ENCODE assay signal across 8 mouse cellular contexts in genomic region chr6:118791921-118792368, GRCm38 (mm10).
A peak's percentile ranks its signal among the peaks of the same experiment; 100 is the strongest.
DNase-seq lines count a peak whose midpoint lies in the region; ATAC-seq lines count a peak whose summit lies in the region.

No protein-coding gene starts in this region.

- H3K9ac ChIP-seq in hindbrain, embryonic 15.5 days, result no peak overlapping the region
- H3K9ac ChIP-seq in limb, embryonic 15.5 days, result no peak overlapping the region

- no peaks in the 10 kb centered on the region for H3K27me3 ChIP-seq in hindbrain, embryonic 15.5 days
- H3K27me3 ChIP-seq in limb, embryonic 15.5 days, result no peaks in the 10 kb centered on the region

- H3K4me3 ChIP-seq in hindbrain, embryonic 15.5 days, result no peak overlapping the region
- H3K4me3 ChIP-seq in limb, embryonic 15.5 days, result no peak overlapping the region

- WGBS in hindbrain, embryonic 15.5 days, result 37% methylated on average over 5 of the region's 5 CpGs
- WGBS in limb, embryonic 15.5 days, result 13% methylated on average over 5 of the region's 5 CpGs

- peak; percentile 63 for DNase-seq in urinary bladder, postnatal 14 days (ENCODE audit: low spot score)
- DNase-seq in urinary bladder, postnatal 10 days (ENCODE audit: low spot score), result no peak
- peak; percentile 44 to 55 for DNase-seq in right cerebral cortex, adult 2 months (ENCODE audit: low spot score in 2 of 2)
- no peak for DNase-seq in thymus, postnatal 4 days

- no peaks in the 10 kb centered on the region for H3K9me3 ChIP-seq in hindbrain, embryonic 15.5 days
- H3K9me3 ChIP-seq in limb, embryonic 15.5 days, result no peaks in the 10 kb centered on the region

- 0 out of 2 replicates have a peak overlapping the region, but pooled peaks have one; percentile 5 for H3K4me2 ChIP-seq in hindbrain, embryonic 15.5 days
- peak overlapping the region; percentile 30 for H3K4me2 ChIP-seq in limb, embryonic 15.5 days

- H3K4me1 ChIP-seq in hindbrain, embryonic 15.5 days (replicated peaks), result peaks cover 30% of the 10 kb centered on the region
- peaks cover 21% of the 10 kb centered on the region for H3K4me1 ChIP-seq in limb, embryonic 15.5 days

- H3K36me3 ChIP-seq in hindbrain, embryonic 15.5 days, result no peaks in the 10 kb centered on the region
- no peaks in the 10 kb centered on the region for H3K36me3 ChIP-seq in limb, embryonic 15.5 days

- ATAC-seq in frontal cortex, adult (ENCODE audit: low TSS enrichment), result peak; percentile 62
- peak; percentile 78 for ATAC-seq in hindbrain, embryonic 15.5 days (ENCODE audit: low FRiP score, low read depth)
- peak; percentile 41; the same call in 1 of the 2 replicates for ATAC-seq in limb, embryonic 15.5 days (ENCODE audit: insufficient number of reproducible peaks, low FRiP score, low TSS enrichment, low read depth)
- ATAC-seq in megakaryocyte-erythroid progenitor cell, adult 5-6 weeks (replicated peaks; ENCODE audit: low FRiP score, low TSS enrichment, poor library complexity, severe bottlenecking), result no peak

- H3K27ac ChIP-seq in hindbrain, embryonic 15.5 days (replicated peaks), result peak overlapping the region; percentile 65
- H3K27ac ChIP-seq in limb, embryonic 15.5 days, result peak overlapping the region; percentile 59

Comparison
In these comparisons a context has a peak if more than half of its experiments do, and no peak if none do; other contexts are left out.
1. DNase-seq: peak in urinary bladder, postnatal 14 days (single experiment) and right cerebral cortex, adult 2 months (2 of 2); none in urinary bladder, postnatal 10 days (single experiment) and thymus, postnatal 4 days (single experiment).